Mouse (Mus musculus) hindbrain, embryonic 16.5 days (tissue): Measurements from ENCODE around the gene Steap4. TPM values are rescaled to one million over a fixed set of nuclear protein-coding genes. Genes with fewer than 3 reads are reported as not detected.

Experiments used
- ATAC-seq: fragments of 200-750 bp; cut with Nextera tagmentation; 2 replicates; pipeline ENCODE4 v1.8.0; 2017; ENCODE audit warnings: moderate TSS enrichment, moderate library complexity
- H3K27ac ChIP-seq: fragments of 300-500 bp; sonication (generic); 2 replicates; pipeline ENCODE4 v1.5.1; 2014; ENCODE audit warnings: low read depth, mild to moderate bottlenecking, control low read depth, low read length, moderate library complexity
- H3K27me3 ChIP-seq: fragments of 300-500 bp; sonication (generic); replicated peaks from 2 replicates; pipeline ENCODE4 v1.6.1; 2014; ENCODE audit warnings: low read length; ENCODE audit not compliant: control insufficient read depth, insufficient read depth
- H3K36me3 ChIP-seq: fragments of 300-500 bp; sonication (generic); 2 replicates; pipeline ENCODE4 v1.6.1; 2014; ENCODE audit warnings: mild to moderate bottlenecking, low read length, moderate library complexity, mixed read lengths; ENCODE audit not compliant: control insufficient read depth, insufficient read depth
- H3K4me1 ChIP-seq: fragments of 300-500 bp; sonication (generic); 2 replicates; pipeline ENCODE4 v1.6.1; 2014; ENCODE audit warnings: low read depth, low read length; ENCODE audit not compliant: control insufficient read depth, insufficient read depth
- H3K4me2 ChIP-seq: fragments of 300-500 bp; sonication (generic); 2 replicates; pipeline ENCODE4 v1.6.1; 2014; ENCODE audit warnings: mild to moderate bottlenecking, low read length, control low read depth, moderate library complexity
- H3K4me3 ChIP-seq: fragments of 300-500 bp; sonication (generic); 2 replicates; pipeline ENCODE4 v1.5.1; 2014; ENCODE audit warnings: mild to moderate bottlenecking, low read length, control low read depth, moderate library complexity
- H3K9ac ChIP-seq: fragments of 300-500 bp; sonication (generic); 2 replicates; pipeline ENCODE4 v1.6.1; 2014; ENCODE audit warnings: low read depth, mild to moderate bottlenecking, control low read depth, low read length, moderate library complexity
- H3K9me3 ChIP-seq: fragments of 300-500 bp; sonication (generic); 2 replicates; pipeline ENCODE4 v1.6.1; 2014; ENCODE audit warnings: mild to moderate bottlenecking, low read length, moderate library complexity; ENCODE audit not compliant: control insufficient read depth
- WGBS: fragments of 180-500 bp; shearing (Covaris S2); extraction: QIAGEN DNeasy Blood & Tissue Kit; methylation state at CpG from one replicate; pipeline ENCODE4 v1.1.7; 2014; 5-methylcytosine and 5-hydroxymethylcytosine counted together
- polyA plus RNA-seq: library from polyadenylated mRNA; unstranded; fragments of >200 nt; fragmentation: Nextera tagmentation; extraction: Ambion mirVana; gene quantifications from 2 replicates; pipeline ENCODE4 v1.2.1, GENCODE M21; 2015

The Steap4 gene
- polyA plus RNA-seq, 1 experiment from 2014 or later: 0.45 TPM

- ATAC-seq: no peak
- Histone ChIP-seq H3K9me3 (no peaks in the 10 kb centered on the region), H3K36me3 (no peaks in the 10 kb centered on the region), H3K4me1 (no peaks in the 10 kb centered on the region), H3K4me2 (no peak overlapping the region), H3K27ac (no peak overlapping the region), H3K27me3 (no peaks in the 10 kb centered on the region), H3K9ac (no peak overlapping the region), H3K4me3 (no peak overlapping the region)
- WGBS: 81% methylated on average over 10 of the region's 10 CpGs
Measured at GRCm38 (mm10) chr5:8000466-8000865, 40.2 kb downstream of the Steap4 start.

GRCm38 (mm10) chr5:8002827-8003226 is 42.6 kb downstream of the Steap4 start:
- Histone ChIP-seq H3K27me3 (no peaks in the 10 kb centered on the region), H3K27ac (no peak overlapping the region), H3K9me3 (no peaks in the 10 kb centered on the region), H3K9ac (no peak overlapping the region), H3K36me3 (no peaks in the 10 kb centered on the region), H3K4me3 (no peak overlapping the region), H3K4me1 (no peaks in the 10 kb centered on the region), H3K4me2 (no peak overlapping the region)
- ATAC-seq: no peak

DNA sequence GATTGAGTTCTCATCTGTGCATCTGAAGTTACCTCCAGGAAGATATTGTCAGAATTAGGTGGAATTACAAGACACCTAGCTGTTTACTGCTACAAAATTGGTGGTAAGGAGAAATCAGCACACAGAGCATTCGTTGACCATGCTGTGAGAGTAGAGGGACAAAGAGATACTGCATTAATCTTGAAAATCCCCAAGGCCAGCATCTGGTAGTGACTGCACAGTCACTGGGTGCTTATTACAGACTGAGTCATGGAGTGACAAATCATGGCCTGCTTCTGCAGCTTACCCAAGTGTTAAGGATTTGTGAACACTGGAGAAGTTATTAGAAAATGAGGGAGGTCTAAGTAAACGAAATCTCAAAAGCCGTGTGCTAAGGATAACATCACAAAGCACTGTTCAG is 53.0 kb downstream of the Steap4 start:
- H3K4me1 ChIP-seq: no peaks in the 10 kb centered on the region
- no peak overlapping the region for H3K4me3 ChIP-seq
- no peaks in the 10 kb centered on the region for H3K36me3 ChIP-seq
- H3K27ac ChIP-seq: no peak overlapping the region
- no peak for ATAC-seq
- no peak overlapping the region for H3K9ac ChIP-seq
- H3K9me3 ChIP-seq: no peaks in the 10 kb centered on the region; the same call in 1 of the 2 replicates
- no peak overlapping the region for H3K4me2 ChIP-seq
- no peaks in the 10 kb centered on the region for H3K27me3 ChIP-seq
- WGBS: 76% methylated on average over 3 of the region's 3 CpGs

Other genes starting within 250 kb of the Steap4 start
- 199 and 203 TPM in 2 replicates for gene Sri, start 85.6 kb downstream of the Steap4 start, polyA plus RNA-seq